8 mouse cellular contexts compared by ENCODE assay signal in genomic region chr12:20233454-20233831, GRCm38 (mm10).
DNase-seq lines count a peak whose midpoint lies in the region; ATAC-seq and TF ChIP-seq lines count a peak whose summit lies in the region.

No protein-coding gene starts in this region.

- H3K9me3 ChIP-seq in kidney, postnatal 0 days (replicated peaks; ENCODE audit: low read length), result peaks cover 53% of the 10 kb centered on the region
- H3K9me3 ChIP-seq in embryonic facial prominence, embryonic 11.5 days (replicated peaks; ENCODE audit: control insufficient read depth, low read length), result peaks cover 50% of the 10 kb centered on the region
- peaks cover 54% of the 10 kb centered on the region for H3K9me3 ChIP-seq in intestine, embryonic 16.5 days (ENCODE audit: control insufficient read depth, low read length)

- H3K4me3 ChIP-seq in kidney, postnatal 0 days (replicated peaks; ENCODE audit: low read depth, low read length), result 0 out of 2 replicates have a peak overlapping the region, but pooled peaks have one; percentile 0
- no peak overlapping the region for H3K4me3 ChIP-seq in embryonic facial prominence, embryonic 11.5 days (ENCODE audit: low read depth, low read length)
- H3K4me3 ChIP-seq in intestine, embryonic 16.5 days (ENCODE audit: low read length), result no peak overlapping the region

- peak; percentile 21 for ATAC-seq in kidney, postnatal 0 days (replicated peaks; ENCODE audit: low FRiP score, low read depth)
- peak; percentile 40 for ATAC-seq in embryonic facial prominence, embryonic 11.5 days (replicated peaks; ENCODE audit: insufficient number of reproducible peaks, low FRiP score, low TSS enrichment, low read depth)
- ATAC-seq in intestine, embryonic 16.5 days, result peak; percentile 13; the same call in 1 of the 2 replicates

- WGBS in kidney, postnatal 0 days, result 75% methylated on average over 17 of the region's 17 CpGs
- whole genome bisulfite sequencing in embryonic facial prominence, embryonic 11.5 days, result 66% methylated on average over 17 of the region's 17 CpGs
- 69% methylated on average over 17 of the region's 17 CpGs for WGBS in intestine, embryonic 16.5 days

- no peak overlapping the region for H3K27ac ChIP-seq in kidney, postnatal 0 days
- H3K27ac ChIP-seq in embryonic facial prominence, embryonic 11.5 days (replicated peaks; ENCODE audit: low read depth, low read length), result no peak overlapping the region
- no peak overlapping the region for H3K27ac ChIP-seq in intestine, embryonic 16.5 days (ENCODE audit: low read length)

- no peaks in the 10 kb centered on the region for H3K36me3 ChIP-seq in kidney, postnatal 0 days (ENCODE audit: insufficient read depth, low read length)
- peaks cover 10% of the 10 kb centered on the region for H3K36me3 ChIP-seq in embryonic facial prominence, embryonic 11.5 days (replicated peaks; ENCODE audit: control insufficient read depth, insufficient read depth, low read depth, low read length)
- peaks cover 29% of the 10 kb centered on the region for H3K36me3 ChIP-seq in intestine, embryonic 16.5 days (ENCODE audit: control insufficient read depth, insufficient read depth, low read length)

- H3K4me2 ChIP-seq in kidney, postnatal 0 days (ENCODE audit: low read length), result no peak overlapping the region
- no peak overlapping the region for H3K4me2 ChIP-seq in embryonic facial prominence, embryonic 11.5 days (ENCODE audit: low read depth, low read length)
- no peak overlapping the region for H3K4me2 ChIP-seq in intestine, embryonic 16.5 days (ENCODE audit: low read depth, low read length)

- no peaks in the 10 kb centered on the region for H3K4me1 ChIP-seq in kidney, postnatal 0 days (replicated peaks; ENCODE audit: insufficient read depth, low read length)
- H3K4me1 ChIP-seq in embryonic facial prominence, embryonic 11.5 days (ENCODE audit: control insufficient read depth, insufficient read depth, low read length), result no peaks in the 10 kb centered on the region
- H3K4me1 ChIP-seq in intestine, embryonic 16.5 days (ENCODE audit: control insufficient read depth, insufficient read depth, low read length), result no peaks in the 10 kb centered on the region

- TF ChIP-seq CTCF in kidney, postnatal 0 days (IDR thresholded peaks at IDR 0.05; ENCODE audit: low read depth), result no peak

- H3K9ac ChIP-seq in kidney, postnatal 0 days (ENCODE audit: low read depth, low read length), result no peak overlapping the region
- no peak overlapping the region for H3K9ac ChIP-seq in embryonic facial prominence, embryonic 11.5 days (replicated peaks; ENCODE audit: low read length)
- no peak overlapping the region for H3K9ac ChIP-seq in intestine, embryonic 16.5 days (ENCODE audit: low read depth, low read length)

- peak; percentile 2 for DNase-seq in kidney, postnatal 0 days (ENCODE audit: low spot score)
- DNase-seq in kidney, adult 9 months, result no peak
- DNase-seq in embryonic facial prominence, embryonic 11.5 days (ENCODE audit: low spot score), result peak; percentile 3
- DNase-seq in neural tube, embryonic 10.5 days (ENCODE audit: extremely low spot score, low spot score), result peak; percentile 52
- DNase-seq in gastrocnemius, adult 8-10 months (ENCODE audit: low spot score in 2 of 2), result no peak
- no peak for DNase-seq in cerebellum, postnatal 36 days
- DNase-seq in adrenal gland, adult 18-20 months (ENCODE audit: low spot score in 2 of 2), result no peak

- H3K27me3 ChIP-seq in kidney, postnatal 0 days (ENCODE audit: insufficient read depth, low read length), result no peaks in the 10 kb centered on the region
- peaks cover 15% of the 10 kb centered on the region for H3K27me3 ChIP-seq in embryonic facial prominence, embryonic 11.5 days (ENCODE audit: control insufficient read depth, insufficient read depth, low read length)
- 0 out of 2 replicates have a peak, but pooled peaks cover 2% of the 10 kb centered on the region for H3K27me3 ChIP-seq in intestine, embryonic 16.5 days (replicated peaks; ENCODE audit: control insufficient read depth, insufficient read depth, low read length)

Comparison
In these comparisons a context has a peak if more than half of its experiments do, and no peak if none do; other contexts are left out.
1. DNase-seq: peak in kidney, postnatal 0 days (single experiment), embryonic facial prominence, embryonic 11.5 days (single experiment) and neural tube, embryonic 10.5 days (single experiment); none in kidney, adult 9 months (single experiment), gastrocnemius, adult 8-10 months (0 of 2), cerebellum, postnatal 36 days (0 of 2) and adrenal gland, adult 18-20 months (0 of 2).
2. Peak in every context shown above with its lines, with median percentiles within 50 percentile points of each other: ATAC-seq.